Mouse (Mus musculus): ENCODE measurements around the gene Lgi4. TPM values are rescaled to one million over a fixed set of nuclear protein-coding genes. Genes with fewer than 3 reads are reported as not detected.

Lgi4 gene
- polyA plus RNA-seq, 1 experiment from 2014 or later = 0.44 TPM

DNA sequence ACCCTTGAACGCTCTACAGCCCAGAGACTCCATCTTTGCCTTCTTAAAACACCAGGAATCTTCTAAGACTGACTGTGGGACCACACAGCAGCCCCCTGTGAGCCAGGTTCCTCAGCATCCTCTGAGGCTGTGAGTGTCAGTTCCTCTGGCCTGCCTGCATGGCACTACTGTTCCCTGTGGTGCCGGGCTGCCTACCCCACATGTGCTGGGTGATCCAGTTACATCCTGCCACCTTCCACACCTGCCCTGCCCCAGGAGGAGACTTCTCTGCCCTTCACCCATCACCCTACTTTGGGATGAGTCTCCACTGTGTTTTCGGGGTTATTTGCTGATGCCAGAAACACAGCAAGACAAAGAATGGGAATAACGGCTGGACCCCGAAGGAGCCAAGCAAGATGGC lies 60.4 kb downstream of the Lgi4 start:
- 86% methylated on average over 5 of the region's 5 CpGs for WGBS
- H3K4me3 ChIP-seq (ENCODE audit: low read depth, low read length) = no peak overlapping the region
- no peak overlapping the region for H3K27ac ChIP-seq (ENCODE audit: low read depth, low read length)
- no peaks in the 10 kb centered on the region for H3K9me3 ChIP-seq (ENCODE audit: control insufficient read depth, low read length)
- DNase-seq (ENCODE audit: low spot score) = no peak
- no peak overlapping the region for H3K9ac ChIP-seq (ENCODE audit: low read length)
- no peak for ATAC-seq (replicated peaks; ENCODE audit: low FRiP score)
- no peak overlapping the region for H3K4me2 ChIP-seq (ENCODE audit: low read depth, low read length, severe bottlenecking)
- no peaks in the 10 kb centered on the region for H3K36me3 ChIP-seq (ENCODE audit: control insufficient read depth, insufficient read depth, low read length)
- H3K27me3 ChIP-seq (ENCODE audit: control insufficient read depth, insufficient read depth, low read length) = no peaks in the 10 kb centered on the region; the same call in 1 of the 2 replicates
- peaks cover 2% of the 10 kb centered on the region; the same call in 1 of the 2 replicates for H3K4me1 ChIP-seq (replicated peaks; ENCODE audit: control insufficient read depth, insufficient read depth, low read length)

Small RNA genes within 50 kb of the gene (microRNA-seq; reads per million reads assigned to microRNA genes)
- gene Mir7050 (ENCODE audit: insufficient number of aligned reads) = not detected

Other genes with a start within 250 kb of the Lgi4 start
- gene Ffar2, start 235.6 kb upstream of the Lgi4 start, polyA plus RNA-seq (2014; fragmentation: Nextera tagmentation; extraction: Ambion mirVana) = not detected in 2 replicates
- gene Ffar3, start 203.2 kb upstream of the Lgi4 start, polyA plus RNA-seq (2014; fragmentation: Nextera tagmentation; extraction: Ambion mirVana) = not detected in 2 replicates
- gene Ffar1, start 197.8 kb upstream of the Lgi4 start, polyA plus RNA-seq (2014; fragmentation: Nextera tagmentation; extraction: Ambion mirVana) = not detected in 2 replicates
- gene Cd22, start 179.0 kb upstream of the Lgi4 start, polyA plus RNA-seq (2014; fragmentation: Nextera tagmentation; extraction: Ambion mirVana) = not detected in 2 replicates
- gene Mag, start 144.5 kb upstream of the Lgi4 start, polyA plus RNA-seq (2014; fragmentation: Nextera tagmentation; extraction: Ambion mirVana) = 0.11 and 0.20 TPM in 2 replicates
- gene Hamp2, start 134.7 kb upstream of the Lgi4 start, polyA plus RNA-seq (2014; fragmentation: Nextera tagmentation; extraction: Ambion mirVana) = not detected in 2 replicates
- not detected in 2 replicates for gene Hamp, start 115.3 kb upstream of the Lgi4 start, polyA plus RNA-seq (2014; fragmentation: Nextera tagmentation; extraction: Ambion mirVana)
- gene Usf2, start 102.5 kb upstream of the Lgi4 start, polyA plus RNA-seq (2014; fragmentation: Nextera tagmentation; extraction: Ambion mirVana) = 28.4 and 29.3 TPM in 2 replicates
- 30.8 and 32.5 TPM in 2 replicates for gene Lsr, start 85.9 kb upstream of the Lgi4 start, polyA plus RNA-seq (2014; fragmentation: Nextera tagmentation; extraction: Ambion mirVana)
- 0.81 and 1.3 TPM in 2 replicates for gene Fam187b, start 85.6 kb upstream of the Lgi4 start, polyA plus RNA-seq (2014; fragmentation: Nextera tagmentation; extraction: Ambion mirVana)
- gene Fxyd5, start 16.9 kb upstream of the Lgi4 start, polyA plus RNA-seq (2014; fragmentation: Nextera tagmentation; extraction: Ambion mirVana) = 10.2 and 12.9 TPM in 2 replicates
- 4.1 and 4.9 TPM in 2 replicates for gene Fxyd7, start 7.9 kb upstream of the Lgi4 start, polyA plus RNA-seq (2014; fragmentation: Nextera tagmentation; extraction: Ambion mirVana)
- gene Fxyd1, start 2.1 kb upstream of the Lgi4 start, polyA plus RNA-seq (2014; fragmentation: Nextera tagmentation; extraction: Ambion mirVana) = 2.9 and 4.0 TPM in 2 replicates
- 2.0 and 3.3 TPM in 2 replicates for gene Fxyd3, start 17.4 kb downstream of the Lgi4 start, polyA plus RNA-seq (2014; fragmentation: Nextera tagmentation; extraction: Ambion mirVana)
- gene Hpn, start 55.9 kb downstream of the Lgi4 start, polyA plus RNA-seq (2014; fragmentation: Nextera tagmentation; extraction: Ambion mirVana) = 0.29 and 0.39 TPM in 2 replicates
- 0.84 and 1.2 TPM in 2 replicates for gene Scn1b, start 67.7 kb downstream of the Lgi4 start, polyA plus RNA-seq (2014; fragmentation: Nextera tagmentation; extraction: Ambion mirVana)
- 133 and 135 TPM in 2 replicates for gene Gramd1a, start 96.6 kb downstream of the Lgi4 start, polyA plus RNA-seq (2014; fragmentation: Nextera tagmentation; extraction: Ambion mirVana)
- not detected in 2 replicates for gene Scgb2b2, start 231.2 kb downstream of the Lgi4 start, polyA plus RNA-seq (2014; fragmentation: Nextera tagmentation; extraction: Ambion mirVana)
- not detected in 2 replicates for gene Scgb1b2, start 232.5 kb downstream of the Lgi4 start, polyA plus RNA-seq (2014; fragmentation: Nextera tagmentation; extraction: Ambion mirVana)